Mouse (Mus musculus): ENCODE measurements at regions not wholly inside any gene's neighbourhood (a gene's known extent, or its start where the extent isn't known, plus 50 kb on each side); places are given as distances from the start of the nearest gene placed in this dataset.
A peak's percentile ranks its signal among the peaks of the same experiment; 100 is the strongest.

DNA sequence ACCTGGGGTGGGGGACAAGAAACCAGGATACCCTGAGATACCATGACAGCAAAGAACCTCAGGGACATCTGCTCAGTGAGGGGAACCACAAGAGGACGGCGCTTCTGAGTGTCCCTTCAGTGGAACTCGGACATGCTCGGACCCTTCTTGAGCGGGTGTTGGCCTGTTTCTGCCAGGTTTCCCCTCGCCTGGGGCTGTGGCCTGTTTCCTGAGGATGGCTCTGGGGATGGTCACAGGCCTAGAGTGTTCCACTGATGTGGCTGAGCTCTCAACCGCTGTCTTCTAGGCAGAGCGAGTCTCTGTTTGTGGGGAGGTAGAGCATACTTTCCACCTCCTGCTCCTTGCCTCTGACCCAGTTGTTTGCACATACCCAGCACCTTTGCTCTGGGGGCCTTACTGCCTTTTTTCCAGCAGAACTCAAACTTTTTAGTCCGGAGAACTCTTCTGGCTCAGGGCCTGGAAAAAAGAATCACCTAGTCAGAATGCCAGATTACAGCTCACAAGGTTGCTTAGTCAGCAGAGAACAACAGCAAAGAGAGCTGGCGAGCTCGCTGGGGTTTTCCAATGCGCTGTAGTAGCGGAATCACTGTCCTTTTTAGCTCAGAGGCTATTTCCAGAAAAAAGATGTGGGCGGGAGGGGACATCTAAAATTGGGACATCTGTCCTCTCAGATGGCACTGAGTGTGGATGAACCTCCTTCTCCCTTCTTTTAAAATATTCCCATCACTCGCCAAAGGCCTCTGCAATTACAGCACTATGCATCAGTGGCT, 65.3 kb downstream of the Med10 start:
- DNase-seq (ENCODE audit: low read depth, low spot score) = no peak

DNA sequence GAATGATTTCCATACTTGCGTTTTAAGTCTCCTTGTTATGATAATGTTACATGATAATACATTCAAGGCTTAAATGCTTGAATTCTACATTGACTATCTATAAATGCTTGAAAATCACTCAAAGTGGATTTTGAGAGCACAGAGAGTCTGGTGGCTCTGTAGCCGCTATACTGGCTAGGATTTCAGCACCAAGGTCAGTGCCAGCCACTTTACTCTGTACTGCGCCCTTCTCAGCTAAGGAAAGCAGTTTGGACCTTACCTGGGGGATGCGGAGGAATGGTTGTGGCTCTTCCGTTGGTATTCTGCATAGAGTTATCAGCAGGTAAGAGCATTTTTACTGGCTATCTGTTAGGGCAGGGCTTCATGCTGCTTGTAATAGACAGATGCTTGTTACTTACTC, 94.3 kb downstream of the Med10 start:
- DNase-seq (ENCODE audit: low read depth, low spot score) = peak; percentile 51

DNA sequence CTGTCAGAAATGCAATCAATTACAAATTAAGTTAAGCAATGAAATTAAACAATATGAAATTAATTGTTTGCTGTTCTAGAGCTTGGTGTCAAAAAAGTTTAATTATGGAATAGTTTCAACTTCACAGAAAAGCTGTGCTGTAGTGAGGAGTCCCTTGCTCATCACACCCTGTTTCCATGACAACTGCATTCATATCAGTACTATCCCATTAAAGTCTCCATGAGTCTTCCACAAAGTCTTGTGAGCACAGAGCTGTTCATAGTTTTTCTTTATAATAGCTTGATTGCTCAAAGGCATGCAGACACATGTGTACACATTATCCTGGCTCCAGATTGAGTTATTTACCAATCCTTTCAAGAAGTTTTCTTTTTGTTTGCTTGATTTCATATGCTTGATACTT, 98.9 kb downstream of the Med10 start:
- no peak for DNase-seq (ENCODE audit: low read depth, low spot score)

DNA sequence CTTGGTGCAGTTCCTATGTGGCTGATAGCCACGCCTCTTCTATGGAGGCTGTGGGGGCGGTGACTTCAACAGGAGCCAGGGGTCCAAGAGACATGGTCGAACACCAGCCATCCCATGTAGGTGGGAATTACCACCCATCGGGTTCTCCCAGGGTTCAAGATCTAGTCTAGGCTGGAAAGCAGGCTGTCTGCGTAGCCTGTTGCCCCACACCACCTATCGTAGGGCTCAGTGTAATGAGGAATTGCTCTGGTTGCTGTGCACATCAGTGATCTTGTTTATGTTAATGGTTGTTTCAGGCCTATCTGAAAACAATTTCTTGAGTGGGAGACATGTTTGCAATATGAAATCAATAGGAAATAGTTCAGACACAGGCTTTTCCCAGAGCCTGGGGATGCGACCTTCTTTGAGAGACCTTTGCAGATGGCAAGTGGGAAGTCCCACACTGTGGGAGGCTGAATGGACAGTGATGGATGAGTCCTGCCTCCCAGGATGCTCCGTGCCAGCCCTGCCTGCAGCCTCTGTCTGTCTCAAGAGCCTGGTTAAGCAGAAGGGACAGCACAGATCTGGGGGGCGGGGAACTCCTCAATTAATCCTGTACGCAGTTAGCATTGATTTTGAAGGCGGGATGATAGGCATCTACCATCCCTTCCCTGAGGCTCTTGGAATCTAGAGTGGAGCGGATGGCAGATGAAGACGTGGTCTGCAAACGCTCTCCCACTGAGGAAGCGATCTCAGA, 104.8 kb downstream of the Med10 start:
- peak; percentile 29 for DNase-seq (ENCODE audit: low read depth, low spot score)

DNA sequence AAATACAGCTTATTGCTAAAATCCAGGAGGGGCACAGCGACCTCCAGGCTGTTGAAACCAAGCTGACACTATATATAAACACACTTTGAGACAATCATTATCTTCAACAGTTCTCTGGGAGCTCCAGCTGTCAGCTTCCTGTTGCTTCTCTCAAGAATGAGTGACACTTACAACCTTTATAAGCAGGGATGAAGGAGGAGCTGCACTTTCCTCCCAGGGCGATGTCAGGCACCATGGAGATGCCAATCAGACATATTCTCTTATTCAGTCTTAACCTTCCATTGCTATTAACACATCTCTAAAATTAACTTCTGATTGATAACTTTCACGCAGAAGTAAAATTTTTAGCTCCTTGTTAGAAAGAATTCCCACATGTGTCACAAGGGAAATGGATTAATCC, 113.6 kb downstream of the Med10 start:
- no peak for DNase-seq (ENCODE audit: low read depth, low spot score)

DNA sequence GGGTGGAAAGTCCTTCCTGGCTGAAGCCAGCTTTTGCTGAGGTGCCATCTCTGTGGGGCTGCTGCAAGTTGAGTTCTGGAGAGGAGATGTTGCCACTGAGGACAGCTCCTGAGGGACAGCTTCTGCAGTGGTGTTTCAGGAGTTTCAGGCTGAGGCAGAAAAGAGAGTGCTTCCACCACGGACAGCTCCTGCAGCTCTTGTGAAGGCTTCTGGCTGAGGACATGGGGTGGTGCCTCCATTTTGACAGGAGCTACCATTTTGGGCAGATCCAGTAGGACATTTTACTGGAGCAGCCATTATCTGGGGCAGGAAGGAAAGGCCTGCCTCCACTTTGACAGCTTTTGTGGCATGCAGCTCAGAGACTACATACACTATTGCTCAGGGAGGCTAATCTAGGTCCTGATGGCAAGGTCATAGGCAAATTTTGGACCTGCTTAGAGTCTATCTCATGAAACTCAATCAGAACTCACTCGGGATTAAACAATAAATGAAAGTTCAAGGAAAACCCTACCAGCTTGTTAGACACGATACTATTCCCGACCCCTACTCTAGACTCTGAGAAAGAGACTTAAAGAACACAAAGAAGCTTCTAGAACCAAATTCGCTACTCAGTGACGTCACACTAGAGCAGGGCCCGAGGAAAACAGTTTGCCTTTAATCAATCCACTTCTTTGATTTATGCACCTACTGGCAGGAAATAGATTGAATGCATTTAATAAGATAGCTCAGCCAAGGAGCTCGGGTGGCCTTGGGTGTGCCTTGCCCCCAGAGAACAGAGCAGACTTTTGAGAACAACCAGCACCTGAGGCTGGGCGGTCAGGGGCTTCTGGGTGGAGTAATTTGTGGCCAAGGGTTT, 130.7 kb downstream of the Med10 start:
- DNase-seq (ENCODE audit: low read depth, low spot score) = peak; percentile 16

DNA sequence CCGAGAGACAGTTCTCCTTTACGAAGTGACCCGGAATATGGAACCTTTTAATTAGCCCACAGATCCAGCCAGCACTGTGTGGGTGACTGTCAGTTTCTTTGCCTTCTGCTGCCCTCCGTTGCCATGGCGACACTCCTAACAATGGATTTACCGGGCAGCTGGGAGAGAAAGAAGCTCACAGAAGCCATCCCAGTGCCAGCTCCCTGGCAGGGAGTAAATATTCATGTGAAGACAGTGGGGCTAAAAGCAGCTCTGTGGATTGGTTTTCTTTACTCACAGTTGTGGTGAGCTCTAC, 131.3 kb downstream of the Med10 start:
- DNase-seq (ENCODE audit: low read depth, low spot score) = peak; percentile 84

DNA sequence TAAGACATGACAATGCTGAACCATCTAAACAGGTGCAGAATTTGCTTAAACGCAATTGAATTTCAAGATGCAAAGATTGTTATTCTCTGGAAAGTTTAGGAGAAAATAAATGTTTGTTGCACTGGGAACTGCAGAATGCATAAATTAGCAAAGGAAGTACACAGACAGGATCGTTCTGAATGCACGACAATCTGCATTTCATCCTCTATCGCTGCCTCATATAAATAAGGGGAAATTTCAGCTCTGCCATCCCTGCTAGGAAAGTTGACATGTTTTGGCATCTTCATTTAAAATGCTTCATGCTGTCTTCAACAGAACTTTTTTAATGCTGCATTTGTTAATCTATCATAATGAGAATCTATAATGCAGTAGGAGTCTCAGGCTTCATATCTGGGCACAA, 137.6 kb downstream of the Med10 start:
- no peak for DNase-seq (ENCODE audit: low read depth, low spot score)

DNA sequence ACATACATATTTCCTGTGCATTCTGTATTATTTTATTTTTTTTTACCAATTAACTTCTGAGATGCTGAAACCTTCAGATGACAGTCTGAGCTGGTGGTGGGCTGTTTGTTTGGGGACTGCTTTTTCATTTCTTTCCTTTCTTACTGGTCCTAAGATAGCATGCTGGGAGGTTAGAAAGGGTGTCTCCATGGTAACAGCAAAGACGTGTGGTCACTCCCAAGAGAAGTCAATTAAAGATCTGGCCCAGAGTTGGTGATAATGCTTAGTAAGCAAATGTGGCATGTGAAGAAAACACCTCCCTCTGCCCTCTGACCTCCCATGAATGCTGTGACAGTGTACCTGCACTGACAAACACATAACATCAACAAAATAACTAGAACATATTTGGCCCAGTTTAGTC, 142.5 kb downstream of the Med10 start:
- no peak for DNase-seq (ENCODE audit: low read depth, low spot score)

DNA sequence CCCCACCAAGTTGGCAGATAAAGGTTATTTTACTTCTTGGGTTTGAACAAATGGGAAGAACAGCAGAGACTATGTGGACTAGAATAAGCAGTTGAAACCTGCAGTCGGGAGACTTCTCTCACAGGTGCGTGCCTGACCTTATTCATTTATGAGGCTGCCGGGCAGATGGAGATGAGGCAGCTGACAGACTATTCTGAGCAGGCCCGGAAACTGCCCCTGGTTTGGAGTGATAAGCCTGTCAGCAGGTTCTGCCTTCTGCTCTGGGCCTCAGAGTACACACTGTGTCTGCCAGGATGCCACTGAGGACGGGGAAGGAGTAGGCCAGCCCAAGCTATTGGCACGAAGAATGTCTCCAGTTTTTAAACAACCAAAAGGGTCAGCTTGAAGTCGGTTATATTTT, 144.4 kb downstream of the Med10 start:
- DNase-seq (ENCODE audit: low read depth, low spot score) = no peak

DNA sequence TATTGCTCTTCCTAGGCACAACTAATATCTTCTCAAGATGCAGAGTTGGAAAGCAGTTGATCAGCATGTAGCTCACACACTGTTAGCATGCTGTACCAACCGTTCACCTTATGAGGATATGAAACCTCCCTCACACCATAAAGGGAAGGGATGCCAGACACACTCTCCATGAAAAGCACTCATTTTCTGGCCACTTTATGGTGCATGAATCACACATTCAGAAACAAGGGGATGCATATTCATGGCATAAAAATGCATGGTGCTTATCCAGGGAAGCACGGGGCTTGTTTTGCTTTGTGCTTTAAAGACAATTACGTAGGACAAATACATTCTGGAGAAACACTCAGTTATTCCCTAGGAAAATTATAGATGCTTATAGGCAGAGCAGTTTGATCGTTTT, 149.9 kb downstream of the Med10 start:
- no peak for DNase-seq (ENCODE audit: low read depth, low spot score)

DNA sequence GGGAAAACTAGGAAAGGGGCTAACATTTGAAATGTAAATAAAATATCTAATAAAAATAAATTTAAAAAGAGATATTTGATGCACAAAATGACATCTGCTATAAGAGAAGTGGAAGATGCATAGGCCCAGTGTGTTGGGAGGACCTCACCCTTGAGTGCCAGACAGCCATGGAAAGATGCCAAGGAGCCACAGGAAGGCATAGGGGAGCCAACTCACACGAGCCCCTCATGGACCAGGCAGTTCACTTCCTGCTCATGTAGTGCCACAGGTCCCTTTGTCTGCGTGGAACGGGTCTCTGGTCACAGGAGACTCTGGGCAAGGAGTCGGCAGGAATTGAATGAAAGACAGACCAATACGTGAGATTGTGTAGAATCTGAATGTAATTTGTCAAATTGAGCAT, 152.0 kb downstream of the Med10 start:
- DNase-seq (ENCODE audit: low read depth, low spot score) = no peak

DNA sequence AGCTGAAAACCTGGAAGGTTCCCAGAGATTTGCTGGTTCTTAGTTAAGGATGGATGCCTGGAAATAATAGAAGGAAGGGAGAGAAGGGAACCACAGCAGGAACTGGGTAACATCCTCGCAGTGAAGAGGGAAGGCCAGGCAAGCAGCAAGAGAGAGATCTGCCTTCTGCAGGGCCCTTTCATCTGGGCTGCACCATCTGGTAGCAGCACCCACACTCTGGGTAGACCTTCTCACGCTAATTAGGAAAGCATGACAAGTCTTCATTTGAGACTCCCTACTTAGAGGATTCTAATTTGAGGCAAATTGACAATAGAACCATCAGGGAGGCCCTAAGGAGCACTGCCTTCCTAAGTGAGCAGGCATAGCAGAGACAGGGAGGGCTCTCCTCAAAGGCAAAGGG, 153.3 kb downstream of the Med10 start:
- DNase-seq (ENCODE audit: low read depth, low spot score) = no peak

DNA sequence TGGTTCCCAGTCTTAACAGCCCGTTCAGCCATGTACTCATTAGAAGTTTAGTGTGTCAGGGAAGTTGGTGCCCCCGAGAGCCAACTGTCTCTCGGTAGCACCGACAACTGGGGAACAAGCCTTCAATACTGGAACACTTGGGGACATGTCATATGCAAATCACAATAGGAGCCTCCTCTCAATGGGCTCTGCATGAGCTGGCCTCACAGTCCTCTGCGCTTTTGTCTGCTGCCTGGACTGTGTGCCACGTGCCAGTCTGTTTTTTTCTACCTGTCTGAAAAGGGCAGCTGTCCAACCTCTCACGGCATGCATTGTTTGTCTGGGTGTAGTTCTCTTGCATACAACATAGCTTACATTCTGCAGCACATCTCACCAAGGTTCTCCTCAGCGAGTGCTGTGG, 161.7 kb downstream of the Med10 start:
- DNase-seq (ENCODE audit: low read depth, low spot score) = no peak

DNA sequence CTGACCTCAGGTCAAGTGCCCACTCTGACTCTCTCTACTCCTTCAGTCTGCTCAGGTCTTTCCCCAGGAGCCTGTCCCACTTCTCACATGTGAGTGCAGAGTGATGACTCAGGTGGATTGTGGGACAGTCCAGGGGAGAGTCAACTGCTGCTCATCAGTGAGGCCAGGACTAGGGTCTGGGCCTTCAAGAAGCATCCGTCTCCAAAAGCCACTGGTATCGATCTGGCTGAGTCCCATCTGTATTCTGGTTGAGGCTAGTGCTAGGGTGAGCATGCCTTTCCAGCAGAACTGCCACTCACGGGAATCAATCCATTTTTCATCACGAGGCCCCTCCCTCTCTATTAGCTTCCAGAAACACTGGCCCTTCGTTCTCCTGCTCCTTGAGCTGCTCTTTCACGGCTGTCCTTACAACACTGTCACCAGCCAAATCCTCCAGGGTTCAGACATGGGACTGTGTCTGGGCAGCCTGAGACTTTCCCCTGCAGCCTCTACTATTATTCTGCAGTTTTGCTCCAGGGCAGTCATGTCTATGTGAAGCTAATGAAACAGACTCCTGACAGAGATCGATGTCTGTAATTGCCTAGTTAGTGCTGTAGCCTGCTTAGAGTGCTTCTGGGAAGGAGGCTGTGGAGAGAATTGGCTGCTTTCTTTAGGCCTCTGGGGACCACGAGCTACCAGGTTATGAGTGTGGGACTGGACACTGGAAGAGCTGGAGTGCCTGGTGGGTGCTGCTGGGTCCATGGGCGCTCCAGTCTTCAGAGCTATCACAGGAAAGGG, 169.3 kb downstream of the Med10 start:
- no peak for DNase-seq (ENCODE audit: low read depth, low spot score)

DNA sequence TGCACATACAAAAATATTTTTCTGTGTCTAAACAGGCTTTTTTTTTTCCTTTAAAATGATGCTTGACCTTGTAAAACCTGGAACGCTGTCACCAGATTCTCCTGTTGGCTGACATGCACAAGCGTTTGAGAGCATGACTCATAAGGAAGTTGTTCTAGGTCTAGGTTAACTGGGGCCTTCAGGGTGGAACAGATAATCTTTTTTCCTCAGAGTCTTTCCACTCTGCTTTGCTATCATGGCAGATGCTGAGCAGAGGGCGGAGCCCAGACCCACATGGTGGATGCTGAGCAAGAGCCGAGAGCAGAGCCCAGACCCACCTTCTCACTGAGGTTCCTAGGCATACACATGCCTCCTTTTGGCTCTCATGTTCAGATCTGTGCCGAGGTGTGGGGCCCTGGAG, 172.6 kb downstream of the Med10 start:
- DNase-seq (ENCODE audit: low read depth, low spot score) = no peak

DNA sequence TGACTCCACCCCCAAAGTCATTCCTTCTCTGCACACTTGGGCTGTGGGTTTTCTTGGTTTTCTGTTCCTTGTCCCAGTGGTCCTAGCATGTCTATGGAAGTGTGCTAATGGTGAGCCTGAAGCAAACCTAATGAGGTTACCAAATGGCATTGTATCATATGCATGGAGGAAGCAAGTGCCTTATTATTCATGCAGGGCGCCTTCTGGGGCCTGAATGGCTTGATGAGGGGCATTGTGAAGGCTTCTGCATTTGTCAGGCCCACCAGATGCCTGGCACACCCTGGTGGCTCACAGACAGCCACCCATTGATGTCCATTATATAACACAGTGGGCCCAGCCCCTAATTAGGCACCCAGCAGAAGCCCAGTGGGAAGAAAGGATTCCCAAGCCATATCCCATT, 182.0 kb downstream of the Med10 start:
- DNase-seq (ENCODE audit: low read depth, low spot score) = peak; percentile 22

DNA sequence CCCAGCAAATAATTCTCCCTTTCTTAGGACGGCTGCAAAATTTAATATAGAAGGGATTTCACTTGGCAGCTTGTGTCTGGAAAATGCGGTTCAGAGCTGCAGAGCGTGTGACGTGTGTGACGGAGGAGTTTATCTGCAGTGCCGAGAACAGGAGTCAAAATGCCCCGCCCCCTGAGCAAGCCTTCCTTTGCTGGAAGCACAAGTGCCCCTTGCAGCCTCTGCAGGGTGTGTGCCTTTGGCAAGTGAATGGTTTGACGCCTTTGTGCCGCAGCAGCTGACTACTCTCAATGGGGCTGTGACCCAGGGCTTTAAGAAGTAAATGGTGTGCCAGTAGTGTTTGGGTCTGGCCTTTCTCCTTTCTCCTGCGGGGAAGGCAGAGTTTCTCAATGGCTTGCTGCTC, 185.0 kb downstream of the Med10 start:
- DNase-seq (ENCODE audit: low read depth, low spot score) = peak; percentile 48

DNA sequence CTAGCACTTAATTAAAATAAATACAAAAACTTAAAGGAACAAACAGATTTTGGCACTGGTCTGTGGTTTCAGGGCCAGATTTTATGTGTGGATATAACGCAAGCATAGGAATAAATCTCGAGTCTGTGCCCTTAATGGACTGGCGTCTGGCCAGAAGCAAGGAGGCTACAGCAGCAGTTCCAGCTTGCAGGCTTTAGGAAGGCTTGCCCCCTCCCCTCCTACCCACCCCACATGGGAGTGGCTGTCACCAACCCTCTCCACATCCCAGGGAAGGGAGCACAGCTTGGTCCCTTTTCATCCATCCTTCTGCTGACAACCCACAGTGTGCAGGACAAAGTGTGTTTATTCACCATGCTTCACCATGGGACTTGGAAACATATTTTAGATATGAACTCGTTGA, 186.1 kb downstream of the Med10 start:
- DNase-seq (ENCODE audit: low read depth, low spot score) = no peak

DNA sequence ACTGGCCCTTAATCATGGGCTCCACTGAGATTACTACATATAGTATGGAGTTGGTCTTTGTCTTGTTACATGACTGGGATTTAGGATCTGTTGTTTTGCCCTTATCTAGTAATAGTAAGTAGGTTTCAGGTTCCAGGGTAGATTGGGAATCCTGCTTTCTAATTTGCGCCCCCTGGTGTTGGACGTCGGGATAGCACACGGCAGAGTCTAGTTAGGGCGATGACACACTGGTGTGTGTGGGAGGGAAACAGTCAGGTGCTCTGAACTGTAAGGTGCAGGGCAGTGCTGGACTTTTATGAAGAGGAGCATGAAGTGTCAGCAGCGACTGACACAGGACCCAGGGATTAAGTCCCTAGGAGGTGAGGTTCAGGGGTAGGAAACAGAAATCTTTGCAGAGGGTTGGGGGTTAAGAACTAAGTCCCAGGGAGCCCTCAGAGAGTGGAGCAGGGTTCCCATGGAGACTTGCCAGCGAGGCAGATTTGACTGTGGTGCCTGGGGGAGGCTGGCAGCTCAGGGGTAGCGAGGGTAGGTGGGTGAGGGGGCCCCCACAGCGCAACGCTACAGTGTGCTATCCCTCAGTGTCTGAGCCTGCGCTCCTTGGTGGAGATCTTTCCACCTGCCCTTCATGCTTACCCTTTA, 189.2 kb downstream of the Med10 start:
- peak; percentile 61 for DNase-seq (ENCODE audit: low read depth, low spot score)

DNA sequence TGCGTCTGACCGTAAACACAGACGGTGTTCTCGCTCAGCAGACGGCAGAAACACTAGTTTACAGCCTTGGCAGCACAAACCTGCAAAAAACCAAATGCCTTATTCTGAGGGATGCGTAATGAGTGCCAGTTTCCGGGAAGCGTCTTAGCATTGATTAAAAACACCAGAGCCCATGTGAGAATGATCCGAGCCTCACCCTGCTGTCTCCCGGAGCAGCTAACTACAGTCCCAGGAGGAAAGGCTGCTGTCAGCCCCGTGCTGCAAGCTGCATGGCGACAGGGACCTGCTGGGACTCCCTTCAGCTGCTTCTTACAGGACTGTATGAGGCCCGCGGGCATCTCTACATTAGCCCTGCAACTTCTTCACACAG, 189.7 kb downstream of the Med10 start:
- DNase-seq (ENCODE audit: low read depth, low spot score) = no peak
